21 mouse cellular contexts compared by ENCODE assay signal in genomic region chr19:3753240-3753633, GRCm38 (mm10). TPM values are rescaled to one million over a fixed set of nuclear protein-coding genes. Genes with fewer than 3 reads are reported as not detected.
DNase-seq lines count a peak whose midpoint lies in the region; ATAC-seq and TF ChIP-seq lines count a peak whose summit lies in the region.
"Had no signal": no experiment of that assay in that cellular context is flagged by ENCODE, and none has a peak within 500 bp of the region (broad histone marks: within the 10 kb centered on the region; RNA-seq: fewer than 3 reads in every experiment).

No protein-coding gene starts in this region.

- TF ChIP-seq CTCF in stomach, postnatal 0 days (IDR thresholded peaks at IDR 0.05; ENCODE audit: low read depth) = no peak
- TF ChIP-seq CTCF in liver, postnatal 0 days (IDR thresholded peaks at IDR 0.05; ENCODE audit: low read depth) = no peak

- H3K36me3 ChIP-seq in megakaryocyte, embryonic 14.5 days (replicated peaks; ENCODE audit: low read length) = no peaks in the 10 kb centered on the region
- H3K36me3 ChIP-seq in intestine, embryonic 15.5 days = no peaks in the 10 kb centered on the region
- H3K36me3 ChIP-seq in intestine, embryonic 16.5 days (ENCODE audit: control insufficient read depth, insufficient read depth, low read length) = no peaks in the 10 kb centered on the region
- no peaks in the 10 kb centered on the region for H3K36me3 ChIP-seq in stomach, postnatal 0 days (ENCODE audit: control insufficient read depth, insufficient read depth, low read length)
- no peaks in the 10 kb centered on the region for H3K36me3 ChIP-seq in hindbrain, embryonic 13.5 days
- no peaks in the 10 kb centered on the region for H3K36me3 ChIP-seq in liver, postnatal 0 days (replicated peaks; ENCODE audit: insufficient read depth, low read length)
- H3K36me3 ChIP-seq: embryonic facial prominence, embryonic 10.5 days; embryonic facial prominence, embryonic 12.5 days; forebrain, embryonic 15.5 days had no signal

- peaks cover 20% of the 10 kb centered on the region for H3K4me1 ChIP-seq in megakaryocyte, embryonic 14.5 days
- no peaks in the 10 kb centered on the region for H3K4me1 ChIP-seq in intestine, embryonic 15.5 days (replicated peaks)
- H3K4me1 ChIP-seq in intestine, embryonic 16.5 days (ENCODE audit: control insufficient read depth, insufficient read depth, low read length) = no peaks in the 10 kb centered on the region
- no peaks in the 10 kb centered on the region for H3K4me1 ChIP-seq in stomach, postnatal 0 days (replicated peaks; ENCODE audit: control insufficient read depth, insufficient read depth)
- H3K4me1 ChIP-seq in hindbrain, embryonic 13.5 days (replicated peaks) = no peaks in the 10 kb centered on the region
- H3K4me1 ChIP-seq in liver, postnatal 0 days (ENCODE audit: insufficient read depth) = no peaks in the 10 kb centered on the region
- H3K4me1 ChIP-seq: embryonic facial prominence, embryonic 10.5 days; embryonic facial prominence, embryonic 12.5 days; forebrain, embryonic 13.5 days; forebrain, embryonic 15.5 days had no signal

- TF ChIP-seq EP300 in stomach, postnatal 0 days (optimal IDR thresholded peaks at IDR 0.05) = no peak
- TF ChIP-seq EP300 in liver, postnatal 0 days (IDR thresholded peaks at IDR 0.05; ENCODE audit: low read depth) = no peak

- no peak overlapping the region for H3K27ac ChIP-seq in intestine, embryonic 15.5 days
- H3K27ac ChIP-seq in intestine, embryonic 16.5 days (ENCODE audit: low read length) = no peak overlapping the region
- no peak overlapping the region for H3K27ac ChIP-seq in stomach, postnatal 0 days (replicated peaks)
- H3K27ac ChIP-seq in hindbrain, embryonic 13.5 days = no peak overlapping the region
- H3K27ac ChIP-seq in liver, postnatal 0 days (ENCODE audit: low read depth) = no peak overlapping the region
- H3K27ac ChIP-seq: embryonic facial prominence, embryonic 10.5 days; embryonic facial prominence, embryonic 12.5 days; forebrain, embryonic 13.5 days; forebrain, embryonic 15.5 days had no signal

- DNase-seq in stomach, postnatal 0 days (ENCODE audit: low spot score) = no peak
- DNase-seq in liver, postnatal 0 days = no peak
- DNase-seq: adrenal gland, adult 2 months; adrenal gland, postnatal 10 days; adrenal gland, postnatal 25 days; cerebellum, adult 11 months; cerebellum, adult 18-20 months; cerebellum, adult 8-10 months; cerebellum, adult 9-11 months; cerebellum, postnatal 14 days; cerebellum, postnatal 36 days; embryo, embryonic 11 days had no signal

- WGBS in intestine, embryonic 15.5 days = 74% methylated on average over 1 of the region's 1 CpGs
- WGBS in intestine, embryonic 16.5 days = 78% methylated on average over 1 of the region's 1 CpGs
- WGBS in stomach, postnatal 0 days = 78% methylated on average over 1 of the region's 1 CpGs
- WGBS in hindbrain, embryonic 13.5 days = 83% methylated on average over 1 of the region's 1 CpGs
- 80% methylated on average over 1 of the region's 1 CpGs for WGBS in liver, postnatal 0 days (ENCODE audit: insufficient replicate concordance)

- peaks cover 18% of the 10 kb centered on the region for H3K27me3 ChIP-seq in megakaryocyte, embryonic 14.5 days (replicated peaks)
- H3K27me3 ChIP-seq in intestine, embryonic 15.5 days (replicated peaks) = no peaks in the 10 kb centered on the region
- no peaks in the 10 kb centered on the region for H3K27me3 ChIP-seq in intestine, embryonic 16.5 days (replicated peaks; ENCODE audit: control insufficient read depth, insufficient read depth, low read length)
- H3K27me3 ChIP-seq in stomach, postnatal 0 days (ENCODE audit: control insufficient read depth, insufficient read depth, low read length) = no peaks in the 10 kb centered on the region
- 0 out of 2 replicates have a peak, but pooled peaks cover 5% of the 10 kb centered on the region for H3K27me3 ChIP-seq in hindbrain, embryonic 13.5 days
- H3K27me3 ChIP-seq in liver, postnatal 0 days (ENCODE audit: insufficient read depth, low read length) = no peaks in the 10 kb centered on the region
- H3K27me3 ChIP-seq: embryonic facial prominence, embryonic 12.5 days; forebrain, embryonic 13.5 days; forebrain, embryonic 15.5 days had no signal

- H3K4me2 ChIP-seq in intestine, embryonic 15.5 days (replicated peaks) = no peak overlapping the region
- no peak overlapping the region for H3K4me2 ChIP-seq in intestine, embryonic 16.5 days (ENCODE audit: low read depth, low read length)
- no peak overlapping the region for H3K4me2 ChIP-seq in stomach, postnatal 0 days (replicated peaks; ENCODE audit: low read depth)
- no peak overlapping the region for H3K4me2 ChIP-seq in hindbrain, embryonic 13.5 days
- H3K4me2 ChIP-seq in liver, postnatal 0 days (ENCODE audit: low read depth, low read length) = no peak overlapping the region
- H3K4me2 ChIP-seq: embryonic facial prominence, embryonic 12.5 days; forebrain, embryonic 13.5 days; forebrain, embryonic 15.5 days had no signal

- peaks cover 8% of the 10 kb centered on the region for H3K9me3 ChIP-seq in megakaryocyte, embryonic 14.5 days
- no peaks in the 10 kb centered on the region for H3K9me3 ChIP-seq in intestine, embryonic 15.5 days
- H3K9me3 ChIP-seq in intestine, embryonic 16.5 days (ENCODE audit: control insufficient read depth, low read length) = peaks cover 3% of the 10 kb centered on the region; the same call in 1 of the 2 replicates
- H3K9me3 ChIP-seq in stomach, postnatal 0 days (ENCODE audit: control insufficient read depth, low read length) = no peaks in the 10 kb centered on the region
- no peaks in the 10 kb centered on the region for H3K9me3 ChIP-seq in hindbrain, embryonic 13.5 days
- H3K9me3 ChIP-seq in liver, postnatal 0 days (ENCODE audit: low read length) = no peaks in the 10 kb centered on the region
- H3K9me3 ChIP-seq: forebrain, embryonic 15.5 days had no signal

- ATAC-seq in megakaryocyte, adult 5-6 weeks (ENCODE audit: poor library complexity, severe bottlenecking) = no peak
- ATAC-seq in intestine, embryonic 15.5 days = peak; percentile 85
- ATAC-seq in intestine, embryonic 16.5 days = peak; percentile 87
- ATAC-seq in stomach, postnatal 0 days (ENCODE audit: low FRiP score, low TSS enrichment) = peak; percentile 68; the same call in 1 of the 2 replicates
- ATAC-seq in hindbrain, embryonic 13.5 days (ENCODE audit: low FRiP score) = no peak
- no peak for ATAC-seq in liver, postnatal 0 days
- ATAC-seq: forebrain, embryonic 13.5 days; forebrain, embryonic 15.5 days had no signal

- H3K4me3 ChIP-seq in megakaryocyte, embryonic 14.5 days (replicated peaks) = peak overlapping the region; percentile 71
- H3K4me3 ChIP-seq in intestine, embryonic 15.5 days (replicated peaks) = no peak overlapping the region
- H3K4me3 ChIP-seq in intestine, embryonic 16.5 days (ENCODE audit: low read length) = no peak overlapping the region
- H3K4me3 ChIP-seq in stomach, postnatal 0 days (ENCODE audit: low read depth, low read length) = no peak overlapping the region
- H3K4me3 ChIP-seq in hindbrain, embryonic 13.5 days = no peak overlapping the region
- H3K4me3 ChIP-seq in liver, postnatal 0 days (ENCODE audit: low read depth, low read length) = no peak overlapping the region
- H3K4me3 ChIP-seq: embryonic facial prominence, embryonic 10.5 days; embryonic facial prominence, embryonic 12.5 days; forebrain, embryonic 13.5 days; forebrain, embryonic 15.5 days had no signal

- no peak overlapping the region for H3K9ac ChIP-seq in intestine, embryonic 15.5 days
- H3K9ac ChIP-seq in intestine, embryonic 16.5 days (ENCODE audit: low read depth, low read length) = no peak overlapping the region
- no peak overlapping the region for H3K9ac ChIP-seq in stomach, postnatal 0 days (ENCODE audit: low read length)
- no peak overlapping the region for H3K9ac ChIP-seq in hindbrain, embryonic 13.5 days
- H3K9ac ChIP-seq in liver, postnatal 0 days (replicated peaks) = no peak overlapping the region
- H3K9ac ChIP-seq: embryonic facial prominence, embryonic 12.5 days; forebrain, embryonic 13.5 days; forebrain, embryonic 15.5 days had no signal

RNA-seq across cellular contexts. Expression of gene Kmt5b, which starts 14.0 kb away (rescaled TPM):
- polyA plus RNA-seq in megakaryocyte, embryonic 14.5 days (2012; ENCODE audit: insufficient read depth, low replicate concordance) = 2.1 and 3.5 TPM in 2 replicates
- 25.8 and 28.5 TPM in 2 replicates for total RNA-seq in megakaryocyte, adult 5-6 weeks (2015)
- total RNA-seq in megakaryocyte, adult 5-6 weeks (2017) = 44.7 and 54.8 TPM in 2 replicates
- polyA plus RNA-seq in intestine, embryonic 15.5 days (2015; fragmentation: Nextera tagmentation; extraction: Ambion mirVana) = 21.8 and 22.0 TPM in 2 replicates
- polyA plus RNA-seq in intestine, embryonic 16.5 days (2015; fragmentation: Nextera tagmentation; extraction: Ambion mirVana) = 16.5 and 17.7 TPM in 2 replicates
- 11.6 and 12.4 TPM in 2 replicates for polyA plus RNA-seq in stomach, postnatal 0 days (2015; fragmentation: Nextera tagmentation; extraction: Ambion mirVana)
- polyA plus RNA-seq in hindbrain, embryonic 13.5 days (2015; fragmentation: Nextera tagmentation; extraction: Ambion mirVana) = 54.4 and 57.5 TPM in 2 replicates
- polyA plus RNA-seq in liver, postnatal 0 days (2015; fragmentation: Nextera tagmentation; extraction: Ambion mirVana) = 4.7 and 6.2 TPM in 2 replicates

RNA-seq across cellular contexts. Expression of gene 1810055G02Rik, which starts 45.1 kb away (rescaled TPM):
- polyA plus RNA-seq in megakaryocyte, embryonic 14.5 days (2012; ENCODE audit: insufficient read depth, low replicate concordance) = 11.1 and 12.3 TPM in 2 replicates
- total RNA-seq in megakaryocyte, adult 5-6 weeks (2015) = 8.0 and 10.6 TPM in 2 replicates
- 4.5 and 6.2 TPM in 2 replicates for total RNA-seq in megakaryocyte, adult 5-6 weeks (2017)
- polyA plus RNA-seq in intestine, embryonic 15.5 days (2015; fragmentation: Nextera tagmentation; extraction: Ambion mirVana) = 39.9 and 41.9 TPM in 2 replicates
- polyA plus RNA-seq in intestine, embryonic 16.5 days (2015; fragmentation: Nextera tagmentation; extraction: Ambion mirVana) = 53.8 and 65.6 TPM in 2 replicates
- 17.1 and 18.8 TPM in 2 replicates for polyA plus RNA-seq in stomach, postnatal 0 days (2015; fragmentation: Nextera tagmentation; extraction: Ambion mirVana)
- polyA plus RNA-seq in hindbrain, embryonic 13.5 days (2015; fragmentation: Nextera tagmentation; extraction: Ambion mirVana) = 33.5 and 33.9 TPM in 2 replicates
- polyA plus RNA-seq in liver, postnatal 0 days (2015; fragmentation: Nextera tagmentation; extraction: Ambion mirVana) = 48.2 and 52.7 TPM in 2 replicates

Comparison
In these comparisons a context has a peak if more than half of its experiments do, and no peak if none do; other contexts are left out.
1. ATAC-seq: peak in intestine, embryonic 15.5 days (single experiment), intestine, embryonic 16.5 days (single experiment) and stomach, postnatal 0 days (single experiment); none in megakaryocyte, adult 5-6 weeks (single experiment), hindbrain, embryonic 13.5 days (single experiment) and liver, postnatal 0 days (single experiment).